Mouse (Mus musculus) erythroblast, embryonic 14.5 days (primary cell): ENCODE results near the gene Prr3. TPM values are rescaled to one million over a fixed set of nuclear protein-coding genes. Genes with fewer than 3 reads are reported as not detected.
"Not testable (repeated sequence)": the region's sequence is repeated elsewhere in the genome, so short reads cannot be mapped to it uniquely, and the experiment has no call there.

Experiments used
- H3K27me3 ChIP-seq: 2 replicates; pipeline ENCODE4 v1.6.1; 2012; ENCODE audit warnings: inconsistent platforms; ENCODE audit not compliant: control insufficient read depth
- H3K36me3 ChIP-seq: 2 replicates; pipeline ENCODE4 v1.6.1; 2012; ENCODE audit warnings: mild to moderate bottlenecking, inconsistent platforms; ENCODE audit not compliant: control insufficient read depth
- H3K4me1 ChIP-seq: 2 replicates; pipeline ENCODE4 v1.6.1; 2012; ENCODE audit warnings: inconsistent platforms; ENCODE audit not compliant: control insufficient read depth
- H3K4me3 ChIP-seq: replicated peaks from 2 replicates; pipeline ENCODE3; 2012; ENCODE audit warnings: moderate library complexity, mild to moderate bottlenecking, inconsistent platforms
- H3K9me3 ChIP-seq: 2 replicates; pipeline ENCODE4 v1.6.1; 2012; ENCODE audit warnings: low read length, inconsistent platforms, mixed read lengths; ENCODE audit not compliant: control insufficient read depth
- GATA1 ChIP-seq: IDR thresholded peaks from 2 replicates; pipeline ENCODE4 v1.6.1; 2012; ENCODE audit warnings: low read length, inconsistent platforms, mixed read lengths
- TAL1 ChIP-seq: IDR thresholded peaks from 3 replicates; pipeline ENCODE4 v1.6.1; 2012; ENCODE audit warnings: low read length, inconsistent platforms, mixed read lengths
- polyA plus RNA-seq: library from polyadenylated mRNA; stranded (reverse); fragments of >175 nt; gene quantifications from 2 replicates; pipeline ENCODE4 v1.2.3, GENCODE M21; 2012

Gene Prr3
- polyA plus RNA-seq, 1 experiment: 0.30 TPM

- TF ChIP-seq TAL1: no peak
- no peak for TF ChIP-seq GATA1
- H3K36me3 ChIP-seq: peaks cover 88% of the 10 kb centered on the region
- H3K4me1 ChIP-seq: peaks cover 4% of the 10 kb centered on the region
- H3K9me3 ChIP-seq: no peaks in the 10 kb centered on the region
- no peak overlapping the region for H3K4me3 ChIP-seq
- H3K27me3 ChIP-seq: no peaks in the 10 kb centered on the region
Observed at GRCm38 (mm10) chr17:35958533-35959223, 21.4 kb downstream of the Prr3 start.

- Histone ChIP-seq H3K9me3 (no peaks in the 10 kb centered on the region), H3K4me1 (no peaks in the 10 kb centered on the region), H3K36me3 (peaks cover 55% of the 10 kb centered on the region), H3K4me3 (no peak overlapping the region), H3K27me3 (no peaks in the 10 kb centered on the region)
- TF ChIP-seq TAL1 (no peak), GATA1 (no peak)
Observed at GRCm38 (mm10) chr17:35954665-35955064, 25.4 kb downstream of the Prr3 start.

GRCm38 (mm10) chr17:35952559-35952958 is 27.5 kb downstream of the Prr3 start:
- H3K4me3 ChIP-seq, H3K9me3 ChIP-seq, H3K4me1 ChIP-seq, H3K27me3 ChIP-seq: not testable (repeated sequence)
- peaks cover 34% of the 10 kb centered on the region for H3K36me3 ChIP-seq

GRCm38 (mm10) chr17:35950946-35951345 is 29.1 kb downstream of the Prr3 start:
- H3K27me3 ChIP-seq, H3K4me3 ChIP-seq, H3K9me3 ChIP-seq, H3K4me1 ChIP-seq: not testable (repeated sequence)
- peaks cover 17% of the 10 kb centered on the region for H3K36me3 ChIP-seq

- no peaks in the 10 kb centered on the region for H3K27me3 ChIP-seq
- H3K4me1 ChIP-seq: no peaks in the 10 kb centered on the region
- no peak for TF ChIP-seq TAL1
- TF ChIP-seq GATA1: no peak
- peaks cover 2% of the 10 kb centered on the region; the same call in 1 of the 2 replicates for H3K9me3 ChIP-seq
- H3K36me3 ChIP-seq: no peaks in the 10 kb centered on the region
- no peak overlapping the region for H3K4me3 ChIP-seq
Observed at GRCm38 (mm10) chr17:35939941-35940340, 40.1 kb downstream of the Prr3 start.

- TF ChIP-seq GATA1 (no peak), TAL1 (no peak)
- Histone ChIP-seq H3K9me3 (peaks cover 2% of the 10 kb centered on the region; the same call in 1 of the 2 replicates), H3K27me3 (no peaks in the 10 kb centered on the region), H3K36me3 (no peaks in the 10 kb centered on the region), H3K4me3 (no peak overlapping the region), H3K4me1 (no peaks in the 10 kb centered on the region)
Observed at GRCm38 (mm10) chr17:35939108-35939507, 40.9 kb downstream of the Prr3 start.

GRCm38 (mm10) chr17:35937700-35938348 is 42.2 kb downstream of the Prr3 start:
- Histone ChIP-seq H3K36me3 (no peaks in the 10 kb centered on the region), H3K9me3 (peaks cover 2% of the 10 kb centered on the region; the same call in 1 of the 2 replicates), H3K4me1 (no peaks in the 10 kb centered on the region), H3K4me3 (no peak overlapping the region), H3K27me3 (no peaks in the 10 kb centered on the region)
- TF ChIP-seq TAL1 (no peak), GATA1 (no peak)

- H3K4me1 ChIP-seq, H3K4me3 ChIP-seq: not testable (repeated sequence)
- H3K36me3 ChIP-seq: peaks cover 14% of the 10 kb centered on the region
Observed at GRCm38 (mm10) chr17:35935763-35936162, 44.3 kb downstream of the Prr3 start.

GRCm38 (mm10) chr17:35932608-35933007 is 47.4 kb downstream of the Prr3 start:
- peaks cover 45% of the 10 kb centered on the region for H3K36me3 ChIP-seq
- H3K4me3 ChIP-seq: no peak overlapping the region
- peaks cover 17% of the 10 kb centered on the region for H3K4me1 ChIP-seq
- no peak for TF ChIP-seq GATA1
- no peak for TF ChIP-seq TAL1
- no peaks in the 10 kb centered on the region for H3K9me3 ChIP-seq
- no peaks in the 10 kb centered on the region; the same call in 1 of the 2 replicates for H3K27me3 ChIP-seq

More at GRCm38 (mm10) chr17:35935763-35936162, 44.3 kb downstream of the Prr3 start:
- H3K27me3 ChIP-seq, H3K9me3 ChIP-seq: not testable (repeated sequence)
